Mouse (Mus musculus): ENCODE results near the gene Mybbp1a. TPM values are rescaled to one million over a fixed set of nuclear protein-coding genes. Genes with fewer than 3 reads are reported as not detected.

Gene Mybbp1a
- total and polyA plus RNA-seq, 3 experiments, result 174 to 816 (median 245) TPM

DNA sequence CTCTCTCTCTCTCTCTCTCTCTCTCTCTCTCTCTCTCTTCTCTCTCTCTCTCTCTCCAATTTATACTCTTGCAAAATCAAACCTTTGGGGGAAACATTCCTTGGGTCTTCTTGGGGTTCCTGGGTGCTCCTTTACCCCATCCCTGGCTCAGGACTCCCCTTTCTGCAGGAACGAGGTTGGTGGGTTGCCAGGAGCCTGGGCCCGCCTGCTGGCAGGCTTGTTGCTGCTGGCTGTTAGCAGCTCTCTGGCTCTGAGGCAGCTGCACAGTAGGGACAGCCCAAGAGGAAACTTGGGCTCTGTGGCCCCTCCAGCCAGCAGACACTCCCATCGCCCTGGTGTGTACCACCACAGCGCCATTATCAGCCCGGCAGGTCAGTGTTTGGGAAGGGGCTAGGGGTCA lies 4.9 kb upstream of the Mybbp1a start:
- Histone ChIP-seq H3K27ac (ENCODE audit: insufficient read depth, low read depth) (no peak overlapping the region), H3K79me2 (replicated peaks; ENCODE audit: control insufficient read depth, extremely low read depth, insufficient read depth, poor library complexity, severe bottlenecking) (peaks cover under 1% of the 10 kb centered on the region), H3K9me3 (replicated peaks; ENCODE audit: low read length) (no peaks in the 10 kb centered on the region), H3K4me3 (replicated peaks in 1 of 3; ENCODE audit: low read depth in 2 of 3, low read length in 2 of 3, poor library complexity in 1 of 3) (no peak overlapping the region), H3K36me3 (replicated peaks in 1 of 2; ENCODE audit: control insufficient read depth in 1 of 2, insufficient read depth in 1 of 2, low read length in 1 of 2) (no peaks in the 10 kb centered on the region), H3K4me2 (ENCODE audit: insufficient read depth, low read depth, poor library complexity, severe bottlenecking) (no peak overlapping the region), H3K27me3 (replicated peaks) (no peaks in the 10 kb centered on the region), H3K4me1 (ENCODE audit: control insufficient read depth in 1 of 2, insufficient read depth in 2 of 2) (peaks cover 10 to 16% of the 10 kb centered on the region in 2 experiments; a peak in 3 of 4 replicates), H3K9ac (ENCODE audit: insufficient read depth, low read depth) (no peak overlapping the region)
- in situ Hi-C loops (cut with MboI; ENCODE audit: low pct_ligation_motif_present, low pct_unique_long_range_greater_than_20kb, low sequenced_read_pairs), result loop anchor here (5.0 to 25.0 kb wide), 3 partner anchors 106 to 576 kb away; partner anchors contain the start of genes Camkk1 and Med31
- no peak for TF ChIP-seq IRF4 (IDR thresholded peaks at IDR 0.05; ENCODE audit: low read depth, low read length)
- TF ChIP-seq PAX5 (IDR thresholded peaks at IDR 0.05; ENCODE audit: low read length), result no peak
- TF ChIP-seq SIN3A (IDR thresholded peaks at IDR 0.05; ENCODE audit: low read length), result no peak
- TF ChIP-seq TCF12 (IDR thresholded peaks at IDR 0.05; ENCODE audit: low read depth, low read length), result no peak
- TF ChIP-seq POLR2AphosphoS2 (IDR thresholded peaks at IDR 0.05; ENCODE audit: low read depth, low read length), result no peak
- TF ChIP-seq RCOR1 (conservative IDR thresholded peaks at IDR 0.05; ENCODE audit: low read depth, low read length), result no peak
- no peak for TF ChIP-seq ZKSCAN1 (IDR thresholded peaks at IDR 0.05; ENCODE audit: borderline replicate concordance, low read depth, low read length)
- no peak for TF ChIP-seq HCFC1 (IDR thresholded peaks at IDR 0.05; ENCODE audit: low read depth, low read length)
- TF ChIP-seq USF1 (IDR thresholded peaks at IDR 0.05; ENCODE audit: low read depth, low read length), result no peak
- TF ChIP-seq EP300 (IDR thresholded peaks at IDR 0.05; ENCODE audit: low read length), result no peak
- TF ChIP-seq MYC (IDR thresholded peaks at IDR 0.05; ENCODE audit: low read depth, low read length), result no peak
- no peak for TF ChIP-seq MAZ (IDR thresholded peaks at IDR 0.05; ENCODE audit: low read depth, low read length)
- TF ChIP-seq TBP (conservative IDR thresholded peaks at IDR 0.05; ENCODE audit: low read depth, low read length), result no peak
- no peak for TF ChIP-seq UBTF (IDR thresholded peaks at IDR 0.05; ENCODE audit: low read depth, low read length)
- no peak for TF ChIP-seq MAFK (IDR thresholded peaks at IDR 0.05; ENCODE audit: insufficient replicate concordance, low read length)
- TF ChIP-seq NELFE (IDR thresholded peaks at IDR 0.05; ENCODE audit: low read depth, low read length), result no peak
- no peak for TF ChIP-seq KAT2A (IDR thresholded peaks at IDR 0.05; ENCODE audit: insufficient replicate concordance, low read length)
- TF ChIP-seq USF2 (conservative IDR thresholded peaks at IDR 0.05; ENCODE audit: low read depth, low read length), result no peak
- TF ChIP-seq ZMIZ1 (IDR thresholded peaks at IDR 0.05; ENCODE audit: low read depth, low read length), result no peak
- no peak for TF ChIP-seq GABPA (IDR thresholded peaks at IDR 0.05; ENCODE audit: insufficient replicate concordance, low read depth, low read length)
- DNase-seq (ENCODE audit: extremely low read depth), result no peak
- dilution Hi-C loops (cut with MboI; ENCODE audit: extremely low pct_ligation_motif_present, extremely low pct_unique_long_range_greater_than_20kb, low sequenced_read_pairs), result no loop called here

Data from CH12.LX (cell line).